ENCODE assay signal across 8 mouse cellular contexts in genomic region chr11:85334778-85335177, GRCm38 (mm10). TPM values are rescaled to one million over a fixed set of nuclear protein-coding genes. Genes with fewer than 3 reads are reported as not detected.
DNase-seq lines count a peak whose midpoint lies in the region; ATAC-seq and TF ChIP-seq lines count a peak whose summit lies in the region.

No protein-coding gene starts in this region.

- peak; percentile 67 for TF ChIP-seq CTCF in heart, postnatal 0 days (IDR thresholded peaks at IDR 0.05; ENCODE audit: low read depth)

- no peak overlapping the region for H3K4me2 ChIP-seq in hindbrain, embryonic 11.5 days (replicated peaks; ENCODE audit: low read depth, low read length)
- no peak overlapping the region for H3K4me2 ChIP-seq in hindbrain, embryonic 12.5 days (replicated peaks)
- no peak overlapping the region for H3K4me2 ChIP-seq in heart, postnatal 0 days (ENCODE audit: low read depth, low read length)

- peak; percentile 25 for DNase-seq in hindbrain, embryonic 11.5 days (ENCODE audit: low spot score)
- peak; percentile 62 for DNase-seq in 3T3-L1 (ENCODE audit: low read depth, low spot score)
- DNase-seq in T-cell, adult 2 months (ENCODE audit: low spot score): peak; percentile 40
- DNase-seq in cerebellum, postnatal 25 days: peak; percentile 50 to 72
- DNase-seq in heart, postnatal 0 days (ENCODE audit: low spot score): peak; percentile 19
- DNase-seq in lung, postnatal 14 days: peak; percentile 63
- DNase-seq in thymus, postnatal 14 days: peak; percentile 70

- no peaks in the 10 kb centered on the region for H3K4me1 ChIP-seq in hindbrain, embryonic 11.5 days (replicated peaks; ENCODE audit: control insufficient read depth, insufficient read depth, low read length)
- no peaks in the 10 kb centered on the region for H3K4me1 ChIP-seq in hindbrain, embryonic 12.5 days
- no peaks in the 10 kb centered on the region for H3K4me1 ChIP-seq in heart, postnatal 0 days (ENCODE audit: control insufficient read depth, insufficient read depth)

- H3K4me3 ChIP-seq in hindbrain, embryonic 11.5 days (ENCODE audit: low read depth, low read length): no peak overlapping the region
- no peak overlapping the region for H3K4me3 ChIP-seq in hindbrain, embryonic 12.5 days
- H3K4me3 ChIP-seq in heart, postnatal 0 days (ENCODE audit: low read depth, low read length): no peak overlapping the region

- no peak for ATAC-seq in hindbrain, embryonic 11.5 days (ENCODE audit: low FRiP score)
- ATAC-seq in hindbrain, embryonic 12.5 days (ENCODE audit: low FRiP score): no peak
- no peak; the same call in 1 of the 2 replicates for ATAC-seq in heart, postnatal 0 days (ENCODE audit: insufficient read depth, low read depth)

- WGBS in hindbrain, embryonic 11.5 days: 44% methylated on average over 4 of the region's 4 CpGs
- 55% methylated on average over 4 of the region's 4 CpGs for whole genome bisulfite sequencing in hindbrain, embryonic 12.5 days
- 27% methylated on average over 4 of the region's 4 CpGs for WGBS in heart, postnatal 0 days

- H3K27ac ChIP-seq in hindbrain, embryonic 11.5 days (ENCODE audit: low read depth, low read length): no peak overlapping the region
- H3K27ac ChIP-seq in hindbrain, embryonic 12.5 days: no peak overlapping the region
- no peak overlapping the region for H3K27ac ChIP-seq in heart, postnatal 0 days (ENCODE audit: low read depth)

- H3K9me3 ChIP-seq in hindbrain, embryonic 11.5 days (ENCODE audit: control insufficient read depth, low read length): no peaks in the 10 kb centered on the region
- no peaks in the 10 kb centered on the region for H3K9me3 ChIP-seq in hindbrain, embryonic 12.5 days (replicated peaks)
- H3K9me3 ChIP-seq in heart, postnatal 0 days (replicated peaks; ENCODE audit: control insufficient read depth, low read length): no peaks in the 10 kb centered on the region

- H3K36me3 ChIP-seq in hindbrain, embryonic 11.5 days (ENCODE audit: control insufficient read depth, insufficient read depth, low read length): no peaks in the 10 kb centered on the region
- peaks cover 45% of the 10 kb centered on the region for H3K36me3 ChIP-seq in hindbrain, embryonic 12.5 days
- H3K36me3 ChIP-seq in heart, postnatal 0 days (replicated peaks; ENCODE audit: control insufficient read depth, insufficient read depth, low read length): peaks cover 55% of the 10 kb centered on the region

- TF ChIP-seq EP300 in heart, postnatal 0 days (IDR thresholded peaks at IDR 0.05; ENCODE audit: low read depth): no peak

- no peaks in the 10 kb centered on the region for H3K27me3 ChIP-seq in hindbrain, embryonic 11.5 days (ENCODE audit: control insufficient read depth, insufficient read depth, low read length)
- H3K27me3 ChIP-seq in hindbrain, embryonic 12.5 days: no peaks in the 10 kb centered on the region
- no peaks in the 10 kb centered on the region for H3K27me3 ChIP-seq in heart, postnatal 0 days (ENCODE audit: control insufficient read depth, insufficient read depth, low read length)

- no peak overlapping the region for H3K9ac ChIP-seq in hindbrain, embryonic 11.5 days (ENCODE audit: low read depth, low read length)
- no peak overlapping the region for H3K9ac ChIP-seq in hindbrain, embryonic 12.5 days
- H3K9ac ChIP-seq in heart, postnatal 0 days (replicated peaks; ENCODE audit: low read depth, low read length): no peak overlapping the region

RNA-seq across cellular contexts. Expression of gene Bcas3, which starts 18.2 kb away (rescaled TPM):
- 32.6 and 33.3 TPM in 2 replicates for polyA plus RNA-seq in hindbrain, embryonic 11.5 days (2014; fragmentation: Nextera tagmentation; extraction: Ambion mirVana)
- polyA plus RNA-seq in hindbrain, embryonic 12.5 days (2016; fragmentation: Nextera tagmentation; extraction: Ambion mirVana): 33.9 and 36.8 TPM in 2 replicates
- total RNA-seq in heart, postnatal 0 days (2014; rRNA removed; ENCODE audit: low replicate concordance): 31.0 and 37.4 TPM in 2 replicates
- polyA plus RNA-seq in heart, postnatal 0 days (2015; fragmentation: Nextera tagmentation; extraction: Ambion mirVana): 18.5 and 20.1 TPM in 2 replicates

RNA-seq across cellular contexts. Expression of gene Ppm1d, which starts 23.7 kb away (rescaled TPM):
- polyA plus RNA-seq in hindbrain, embryonic 11.5 days (2014; fragmentation: Nextera tagmentation; extraction: Ambion mirVana): 26.5 and 28.4 TPM in 2 replicates
- 27.8 and 27.9 TPM in 2 replicates for polyA plus RNA-seq in hindbrain, embryonic 12.5 days (2016; fragmentation: Nextera tagmentation; extraction: Ambion mirVana)
- total RNA-seq in heart, postnatal 0 days (2014; rRNA removed; ENCODE audit: low replicate concordance): 17.3 and 18.4 TPM in 2 replicates
- polyA plus RNA-seq in heart, postnatal 0 days (2015; fragmentation: Nextera tagmentation; extraction: Ambion mirVana): 8.2 and 8.8 TPM in 2 replicates

Comparison
In these comparisons a context has a peak if more than half of its experiments do, and no peak if none do; other contexts are left out.
1. DNase-seq: peak in every context shown above with its lines; median percentile 70 in thymus, postnatal 14 days; 63 in lung, postnatal 14 days; 62 in 3T3-L1; 61 in cerebellum, postnatal 25 days; 40 in T-cell, adult 2 months; 25 in hindbrain, embryonic 11.5 days; 19 in heart, postnatal 0 days.